10 mouse cellular contexts compared by ENCODE assay signal in the genomic region with DNA sequence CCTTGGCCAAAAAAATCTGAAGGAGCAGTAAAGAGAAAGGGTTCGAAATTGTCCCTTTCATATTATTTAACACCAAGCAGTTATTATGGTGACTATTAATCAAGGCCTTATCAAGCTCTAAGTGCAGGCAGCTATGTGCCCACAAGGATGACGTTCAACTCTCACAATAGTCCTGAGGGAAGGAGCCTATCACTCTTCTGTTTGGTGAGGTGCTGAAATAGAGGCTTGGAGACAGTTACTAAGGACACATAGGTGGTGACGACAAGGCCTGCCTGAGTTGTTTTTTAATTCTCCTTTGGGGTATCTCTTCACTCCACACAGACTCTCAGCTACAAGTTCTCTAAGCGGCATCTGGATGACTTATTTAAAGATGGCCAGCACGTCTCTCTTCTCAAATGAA.
"Had no signal": no experiment of that assay in that cellular context is flagged by ENCODE, and none has a peak within 500 bp of the region (broad histone marks: within the 10 kb centered on the region; RNA-seq: fewer than 3 reads in every experiment).

No protein-coding gene starts in this region.

- H3K27me3 ChIP-seq: limb, embryonic 13.5 days; midbrain, embryonic 13.5 days; stomach, embryonic 15.5 days had no signal

- H3K9me3 ChIP-seq: limb, embryonic 13.5 days; midbrain, embryonic 13.5 days; stomach, embryonic 15.5 days had no signal

- H3K36me3 ChIP-seq: limb, embryonic 13.5 days; midbrain, embryonic 13.5 days; stomach, embryonic 15.5 days had no signal

- ATAC-seq: midbrain, embryonic 13.5 days had no signal

- H3K9ac ChIP-seq: limb, embryonic 13.5 days; liver, embryonic 14.5 days; midbrain, embryonic 13.5 days; stomach, embryonic 15.5 days had no signal

- H3K4me2 ChIP-seq: limb, embryonic 13.5 days; midbrain, embryonic 13.5 days; stomach, embryonic 15.5 days had no signal

- DNase-seq: kidney, adult 9 months; kidney, postnatal 36 days; lung, adult 2 months; thymus, adult 2 months; thymus, postnatal 25 days had no signal

- H3K27ac ChIP-seq: kidney, postnatal 0 days; limb, embryonic 13.5 days; liver, embryonic 14.5 days; midbrain, embryonic 13.5 days; stomach, embryonic 15.5 days had no signal

- H3K4me1 ChIP-seq: midbrain, embryonic 13.5 days; stomach, embryonic 15.5 days had no signal

- H3K4me3 ChIP-seq: limb, embryonic 13.5 days; midbrain, embryonic 13.5 days; stomach, embryonic 15.5 days had no signal
